Mouse (Mus musculus): ENCODE measurements around the gene 4933416C03Rik. TPM values are rescaled to one million over a fixed set of nuclear protein-coding genes. Genes with fewer than 3 reads are reported as not detected.

Gene 4933416C03Rik
- polyA plus RNA-seq, 1 experiment from 2014 or later, result not detected

GRCm38 (mm10) chr10:116108176-116108575 is 5.5 kb downstream of the 4933416C03Rik start:
- no peak overlapping the region for H3K27ac ChIP-seq (ENCODE audit: low read length)
- no peaks in the 10 kb centered on the region for H3K4me1 ChIP-seq (ENCODE audit: control insufficient read depth, insufficient read depth, low read length)
- no peak overlapping the region for H3K4me2 ChIP-seq (ENCODE audit: low read depth, low read length)
- peaks cover 1% of the 10 kb centered on the region; the same call in 1 of the 2 replicates for H3K9me3 ChIP-seq (replicated peaks; ENCODE audit: control insufficient read depth, low read length)
- ATAC-seq (replicated peaks; ENCODE audit: extremely low read depth, insufficient read depth, low FRiP score), result no peak
- WGBS, result 63% methylated on average over 4 of the region's 4 CpGs
- H3K9ac ChIP-seq (ENCODE audit: low read length), result no peak overlapping the region
- no peak overlapping the region for H3K4me3 ChIP-seq (ENCODE audit: low read length)
- no peaks in the 10 kb centered on the region for H3K36me3 ChIP-seq (ENCODE audit: control insufficient read depth, insufficient read depth)
- no peaks in the 10 kb centered on the region for H3K27me3 ChIP-seq (ENCODE audit: control insufficient read depth, insufficient read depth, low read length)

GRCm38 (mm10) chr10:116098470-116098869 is 15.2 kb downstream of the 4933416C03Rik start:
- WGBS, result 82% methylated on average over 7 of the region's 7 CpGs
- no peak overlapping the region for H3K4me3 ChIP-seq (ENCODE audit: low read length)
- no peaks in the 10 kb centered on the region for H3K4me1 ChIP-seq (ENCODE audit: control insufficient read depth, insufficient read depth, low read length)
- no peaks in the 10 kb centered on the region for H3K9me3 ChIP-seq (replicated peaks; ENCODE audit: control insufficient read depth, low read length)
- H3K9ac ChIP-seq (ENCODE audit: low read length), result no peak overlapping the region
- H3K27me3 ChIP-seq (ENCODE audit: control insufficient read depth, insufficient read depth, low read length), result no peaks in the 10 kb centered on the region
- ATAC-seq (replicated peaks; ENCODE audit: extremely low read depth, insufficient read depth, low FRiP score), result no peak
- H3K4me2 ChIP-seq (ENCODE audit: low read depth, low read length), result no peak overlapping the region
- no peaks in the 10 kb centered on the region for H3K36me3 ChIP-seq (ENCODE audit: control insufficient read depth, insufficient read depth)
- no peak overlapping the region for H3K27ac ChIP-seq (ENCODE audit: low read length)

GRCm38 (mm10) chr10:116096466-116096865 is 17.3 kb downstream of the 4933416C03Rik start:
- Histone ChIP-seq H3K4me3 (ENCODE audit: low read length) (no peak overlapping the region), H3K9ac (ENCODE audit: low read length) (no peak overlapping the region), H3K4me2 (ENCODE audit: low read depth, low read length) (no peak overlapping the region), H3K27me3 (ENCODE audit: control insufficient read depth, insufficient read depth, low read length) (no peaks in the 10 kb centered on the region), H3K36me3 (ENCODE audit: control insufficient read depth, insufficient read depth) (no peaks in the 10 kb centered on the region), H3K4me1 (ENCODE audit: control insufficient read depth, insufficient read depth, low read length) (no peaks in the 10 kb centered on the region), H3K27ac (ENCODE audit: low read length) (no peak overlapping the region), H3K9me3 (replicated peaks; ENCODE audit: control insufficient read depth, low read length) (no peaks in the 10 kb centered on the region)
- WGBS, result 87% methylated on average over 13 of the region's 13 CpGs
- ATAC-seq (replicated peaks; ENCODE audit: extremely low read depth, insufficient read depth, low FRiP score), result no peak

GRCm38 (mm10) chr10:116083965-116084364 is 29.8 kb downstream of the 4933416C03Rik start:
- H3K36me3 ChIP-seq (ENCODE audit: control insufficient read depth, insufficient read depth), result no peaks in the 10 kb centered on the region
- no peaks in the 10 kb centered on the region for H3K4me1 ChIP-seq (ENCODE audit: control insufficient read depth, insufficient read depth, low read length)
- H3K9me3 ChIP-seq (replicated peaks; ENCODE audit: control insufficient read depth, low read length), result no peaks in the 10 kb centered on the region
- ATAC-seq (replicated peaks; ENCODE audit: extremely low read depth, insufficient read depth, low FRiP score), result no peak
- WGBS, result 19% methylated on average over 3 of the region's 3 CpGs
- H3K27ac ChIP-seq (ENCODE audit: low read length), result no peak overlapping the region
- H3K9ac ChIP-seq (ENCODE audit: low read length), result no peak overlapping the region
- no peak overlapping the region for H3K4me2 ChIP-seq (ENCODE audit: low read depth, low read length)
- no peaks in the 10 kb centered on the region for H3K27me3 ChIP-seq (ENCODE audit: control insufficient read depth, insufficient read depth, low read length)
- H3K4me3 ChIP-seq (ENCODE audit: low read length), result no peak overlapping the region

- no peaks in the 10 kb centered on the region for H3K27me3 ChIP-seq (ENCODE audit: control insufficient read depth, insufficient read depth, low read length)
Observed at GRCm38 (mm10) chr10:116080841-116081240, 32.9 kb downstream of the 4933416C03Rik start.

GRCm38 (mm10) chr10:116079396-116079795 is 34.3 kb downstream of the 4933416C03Rik start:
- Histone ChIP-seq H3K4me3 (ENCODE audit: low read length) (no peak overlapping the region), H3K4me2 (ENCODE audit: low read depth, low read length) (no peak overlapping the region), H3K36me3 (ENCODE audit: control insufficient read depth, insufficient read depth) (no peaks in the 10 kb centered on the region), H3K4me1 (ENCODE audit: control insufficient read depth, insufficient read depth, low read length) (no peaks in the 10 kb centered on the region), H3K27ac (ENCODE audit: low read length) (no peak overlapping the region), H3K9me3 (replicated peaks; ENCODE audit: control insufficient read depth, low read length) (no peaks in the 10 kb centered on the region), H3K9ac (ENCODE audit: low read length) (no peak overlapping the region), H3K27me3 (ENCODE audit: control insufficient read depth, insufficient read depth, low read length) (no peaks in the 10 kb centered on the region)
- 38% methylated on average over 7 of the region's 7 CpGs for WGBS
- no peak for ATAC-seq (replicated peaks; ENCODE audit: extremely low read depth, insufficient read depth, low FRiP score)

More at GRCm38 (mm10) chr10:116080841-116081240, 32.9 kb downstream of the 4933416C03Rik start:
- no peak overlapping the region for H3K4me3 ChIP-seq (ENCODE audit: low read length)
- ATAC-seq (replicated peaks; ENCODE audit: extremely low read depth, insufficient read depth, low FRiP score), result no peak
- H3K4me2 ChIP-seq (ENCODE audit: low read depth, low read length), result no peak overlapping the region
- no peaks in the 10 kb centered on the region for H3K4me1 ChIP-seq (ENCODE audit: control insufficient read depth, insufficient read depth, low read length)
- no peaks in the 10 kb centered on the region for H3K9me3 ChIP-seq (replicated peaks; ENCODE audit: control insufficient read depth, low read length)
- H3K9ac ChIP-seq (ENCODE audit: low read length), result no peak overlapping the region
- no peaks in the 10 kb centered on the region for H3K36me3 ChIP-seq (ENCODE audit: control insufficient read depth, insufficient read depth)
- H3K27ac ChIP-seq (ENCODE audit: low read length), result no peak overlapping the region
- WGBS, result 76% methylated on average over 6 of the region's 6 CpGs

- Histone ChIP-seq H3K4me2 (ENCODE audit: low read depth, low read length) (no peak overlapping the region), H3K9ac (ENCODE audit: low read length) (no peak overlapping the region), H3K27me3 (ENCODE audit: control insufficient read depth, insufficient read depth, low read length) (no peaks in the 10 kb centered on the region), H3K4me3 (ENCODE audit: low read length) (no peak overlapping the region), H3K4me1 (ENCODE audit: control insufficient read depth, insufficient read depth, low read length) (no peaks in the 10 kb centered on the region), H3K36me3 (ENCODE audit: control insufficient read depth, insufficient read depth) (no peaks in the 10 kb centered on the region), H3K9me3 (replicated peaks; ENCODE audit: control insufficient read depth, low read length) (no peaks in the 10 kb centered on the region), H3K27ac (ENCODE audit: low read length) (no peak overlapping the region)
- ATAC-seq (replicated peaks; ENCODE audit: extremely low read depth, insufficient read depth, low FRiP score), result no peak
- 67% methylated on average over 5 of the region's 5 CpGs for WGBS
Observed at GRCm38 (mm10) chr10:116078636-116079035, 35.1 kb downstream of the 4933416C03Rik start.

GRCm38 (mm10) chr10:116075954-116076353 is 37.8 kb downstream of the 4933416C03Rik start:
- Histone ChIP-seq H3K4me3 (ENCODE audit: low read length) (no peak overlapping the region), H3K4me1 (ENCODE audit: control insufficient read depth, insufficient read depth, low read length) (no peaks in the 10 kb centered on the region), H3K27ac (ENCODE audit: low read length) (no peak overlapping the region), H3K9ac (ENCODE audit: low read length) (no peak overlapping the region), H3K9me3 (replicated peaks; ENCODE audit: control insufficient read depth, low read length) (no peaks in the 10 kb centered on the region), H3K36me3 (ENCODE audit: control insufficient read depth, insufficient read depth) (no peaks in the 10 kb centered on the region), H3K4me2 (ENCODE audit: low read depth, low read length) (no peak overlapping the region), H3K27me3 (ENCODE audit: control insufficient read depth, insufficient read depth, low read length) (no peaks in the 10 kb centered on the region)
- 80% methylated on average over 5 of the region's 5 CpGs for WGBS
- ATAC-seq (replicated peaks; ENCODE audit: extremely low read depth, insufficient read depth, low FRiP score), result no peak

All from heart, embryonic 16.5 days (tissue).